Mouse (Mus musculus): ENCODE measurements around the gene 4931428F04Rik.
"Not testable (repeated sequence)": the region's sequence is repeated elsewhere in the genome, so short reads cannot be mapped to it uniquely, and the experiment has no call there.

DNA sequence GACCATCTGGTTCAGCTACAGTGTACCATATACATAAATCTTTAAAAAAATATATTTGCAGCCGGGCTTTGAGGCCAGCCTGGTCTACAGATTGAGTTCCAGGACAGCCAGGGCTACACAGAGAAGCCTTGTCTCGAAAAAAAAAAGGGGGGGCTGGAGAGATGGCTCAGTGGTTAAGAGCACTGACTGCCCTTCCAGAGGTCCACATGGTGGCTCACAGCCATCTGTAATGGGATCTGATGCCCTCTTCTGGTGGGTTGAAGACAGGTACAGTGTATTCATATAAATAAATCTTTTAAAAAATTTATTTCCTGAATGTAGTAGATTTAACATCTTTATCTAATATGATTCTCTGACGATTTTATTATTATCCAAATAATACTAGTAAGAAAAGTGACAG, 2.1 kb upstream of the 4931428F04Rik start:
- TF ChIP-seq POLR2A (IDR thresholded peaks at IDR 0.05; ENCODE audit: extremely low read depth, insufficient read depth, low read length); CTCF (IDR thresholded peaks at IDR 0.05; ENCODE audit: low read depth, low read length): not testable (repeated sequence)
